Mouse (Mus musculus) neural tube, embryonic 14.5 days (tissue): ENCODE measurements around the gene Ptpn5. TPM values are rescaled to one million over a fixed set of nuclear protein-coding genes. Genes with fewer than 3 reads are reported as not detected.

ENCODE experiments used
- ATAC-seq: fragments of 200-750 bp; cut with Nextera tagmentation; 2 replicates; pipeline ENCODE4 v1.8.0; 2017; ENCODE audit warnings: low read depth, mild to moderate bottlenecking, moderate TSS enrichment, moderate library complexity
- H3K27ac ChIP-seq: fragments of 300-500 bp; sonication (generic); 2 replicates; pipeline ENCODE4 v1.5.1; 2014; ENCODE audit warnings: low read depth, mild to moderate bottlenecking, control low read depth, low read length, moderate library complexity, mixed read lengths
- H3K27me3 ChIP-seq: fragments of 300-500 bp; sonication (generic); 2 replicates; pipeline ENCODE4 v1.6.1; 2014; ENCODE audit warnings: low read length; ENCODE audit not compliant: control insufficient read depth, insufficient read depth
- H3K36me3 ChIP-seq: fragments of 300-500 bp; sonication (generic); 2 replicates; pipeline ENCODE4 v1.6.1; 2014; ENCODE audit warnings: low read length, mixed read lengths; ENCODE audit not compliant: control insufficient read depth, insufficient read depth
- H3K4me1 ChIP-seq: fragments of 300-500 bp; sonication (generic); 2 replicates; pipeline ENCODE4 v1.6.1; 2014; ENCODE audit warnings: low read length; ENCODE audit not compliant: control insufficient read depth, insufficient read depth
- H3K4me2 ChIP-seq: fragments of 300-500 bp; sonication (generic); 2 replicates; pipeline ENCODE4 v1.6.1; 2014; ENCODE audit warnings: mild to moderate bottlenecking, low read depth, low read length, control low read depth
- H3K4me3 ChIP-seq: fragments of 300-500 bp; sonication (generic); 2 replicates; pipeline ENCODE4 v1.5.1; 2014; ENCODE audit warnings: low read depth, low read length, control low read depth, mixed read lengths
- H3K9ac ChIP-seq: fragments of 300-500 bp; sonication (generic); replicated peaks from 2 replicates; pipeline ENCODE4 v1.6.1; 2014; ENCODE audit warnings: low read depth, mild to moderate bottlenecking, control low read depth, low read length, mixed read lengths
- H3K9me3 ChIP-seq: fragments of 300-500 bp; sonication (generic); 2 replicates; pipeline ENCODE4 v1.6.1; 2016; ENCODE audit warnings: low read length; ENCODE audit not compliant: control insufficient read depth
- WGBS: fragments of 180-500 bp; shearing (Covaris S2); extraction: QIAGEN DNeasy Blood & Tissue Kit; methylation state at CpG from one replicate; pipeline ENCODE4 v1.1.7; 2014; 5-methylcytosine and 5-hydroxymethylcytosine counted together
- polyA plus RNA-seq: library from polyadenylated mRNA; unstranded; fragments of >200 nt; fragmentation: Nextera tagmentation; extraction: Ambion mirVana; gene quantifications from 2 replicates; pipeline ENCODE4 v1.2.1, GENCODE M21; 2014

Ptpn5 gene
- polyA plus RNA-seq, 1 experiment from 2014 or later: 182 TPM

GRCm38 (mm10) chr7:47103671-47104414 lies 29.6 kb downstream of the Ptpn5 start:
- H3K9ac ChIP-seq: no peak overlapping the region
- no peaks in the 10 kb centered on the region for H3K27me3 ChIP-seq
- no peak overlapping the region for H3K4me3 ChIP-seq
- ATAC-seq: no peak
- 87% methylated on average over 1 of the region's 1 CpGs for WGBS
- no peak overlapping the region for H3K27ac ChIP-seq
- no peaks in the 10 kb centered on the region for H3K36me3 ChIP-seq
- H3K4me1 ChIP-seq: no peaks in the 10 kb centered on the region
- no peak overlapping the region for H3K4me2 ChIP-seq
- no peaks in the 10 kb centered on the region for H3K9me3 ChIP-seq

GRCm38 (mm10) chr7:47102970-47103369 lies 30.5 kb downstream of the Ptpn5 start:
- no peak overlapping the region for H3K4me2 ChIP-seq
- H3K9me3 ChIP-seq: no peaks in the 10 kb centered on the region
- no peak overlapping the region for H3K27ac ChIP-seq
- WGBS: 82% methylated on average over 2 of the region's 2 CpGs
- H3K4me1 ChIP-seq: no peaks in the 10 kb centered on the region
- H3K4me3 ChIP-seq: no peak overlapping the region
- H3K27me3 ChIP-seq: no peaks in the 10 kb centered on the region
- ATAC-seq: no peak
- no peaks in the 10 kb centered on the region for H3K36me3 ChIP-seq
- H3K9ac ChIP-seq: no peak overlapping the region

- WGBS: 73% methylated on average over 6 of the region's 6 CpGs
- Histone ChIP-seq H3K27me3 (no peaks in the 10 kb centered on the region), H3K9ac (no peak overlapping the region), H3K4me1 (no peaks in the 10 kb centered on the region), H3K9me3 (no peaks in the 10 kb centered on the region), H3K4me2 (no peak overlapping the region), H3K27ac (no peak overlapping the region), H3K36me3 (no peaks in the 10 kb centered on the region), H3K4me3 (no peak overlapping the region)
- no peak for ATAC-seq
Observed at GRCm38 (mm10) chr7:47100615-47101014, 32.9 kb downstream of the Ptpn5 start.

- no peaks in the 10 kb centered on the region for H3K36me3 ChIP-seq
- H3K9ac ChIP-seq: no peak overlapping the region
- WGBS: 84% methylated on average over 7 of the region's 7 CpGs
- H3K27ac ChIP-seq: no peak overlapping the region
- H3K9me3 ChIP-seq: no peaks in the 10 kb centered on the region
- H3K27me3 ChIP-seq: no peaks in the 10 kb centered on the region
- ATAC-seq: no peak
- H3K4me2 ChIP-seq: no peak overlapping the region
- no peaks in the 10 kb centered on the region for H3K4me1 ChIP-seq
- no peak overlapping the region for H3K4me3 ChIP-seq
Observed at GRCm38 (mm10) chr7:47099306-47099705, 34.2 kb downstream of the Ptpn5 start.

- 63% methylated on average over 7 of the region's 7 CpGs for WGBS
Observed at GRCm38 (mm10) chr7:47098044-47098443, 35.4 kb downstream of the Ptpn5 start.

GRCm38 (mm10) chr7:47094969-47095368 lies 38.5 kb downstream of the Ptpn5 start:
- Histone ChIP-seq H3K27me3 (no peaks in the 10 kb centered on the region), H3K9me3 (no peaks in the 10 kb centered on the region), H3K4me1 (no peaks in the 10 kb centered on the region), H3K36me3 (peaks cover 5% of the 10 kb centered on the region; the same call in 1 of the 2 replicates), H3K4me2 (no peak overlapping the region), H3K27ac (no peak overlapping the region), H3K9ac (no peak overlapping the region), H3K4me3 (no peak overlapping the region)
- no peak for ATAC-seq
- whole genome bisulfite sequencing: 81% methylated on average over 2 of the region's 2 CpGs

More at GRCm38 (mm10) chr7:47098044-47098443, 35.4 kb downstream of the Ptpn5 start:
- Histone ChIP-seq H3K4me1 (no peaks in the 10 kb centered on the region), H3K9me3 (no peaks in the 10 kb centered on the region), H3K9ac (no peak overlapping the region), H3K36me3 (no peaks in the 10 kb centered on the region), H3K27me3 (no peaks in the 10 kb centered on the region), H3K4me2 (no peak overlapping the region), H3K4me3 (no peak overlapping the region), H3K27ac (no peak overlapping the region)
- no peak for ATAC-seq

- no peak overlapping the region for H3K4me3 ChIP-seq
- no peak for ATAC-seq
- H3K9me3 ChIP-seq: no peaks in the 10 kb centered on the region
- H3K9ac ChIP-seq: no peak overlapping the region
- H3K4me1 ChIP-seq: no peaks in the 10 kb centered on the region
- no peak overlapping the region for H3K27ac ChIP-seq
- H3K4me2 ChIP-seq: no peak overlapping the region
- 73% methylated on average over 5 of the region's 5 CpGs for WGBS
- H3K27me3 ChIP-seq: no peaks in the 10 kb centered on the region
- peaks cover 7% of the 10 kb centered on the region; the same call in 1 of the 2 replicates for H3K36me3 ChIP-seq
Observed at GRCm38 (mm10) chr7:47093935-47094334, 39.5 kb downstream of the Ptpn5 start.

- no peak overlapping the region for H3K9ac ChIP-seq
- H3K4me1 ChIP-seq: no peaks in the 10 kb centered on the region
- WGBS: 72% methylated on average over 1 of the region's 1 CpGs
- no peak for ATAC-seq
- H3K9me3 ChIP-seq: no peaks in the 10 kb centered on the region
- no peak overlapping the region for H3K27ac ChIP-seq
- no peaks in the 10 kb centered on the region for H3K27me3 ChIP-seq
- H3K4me2 ChIP-seq: no peak overlapping the region
- peaks cover 26% of the 10 kb centered on the region for H3K36me3 ChIP-seq
- no peak overlapping the region for H3K4me3 ChIP-seq
Observed at GRCm38 (mm10) chr7:47085075-47085474, 48.4 kb downstream of the Ptpn5 start.

GRCm38 (mm10) chr7:47081277-47081676 lies 52.2 kb downstream of the Ptpn5 start:
- no peak for ATAC-seq
- no peaks in the 10 kb centered on the region for H3K9me3 ChIP-seq
- H3K4me3 ChIP-seq: no peak overlapping the region
- no peak overlapping the region for H3K4me2 ChIP-seq
- 51% methylated on average over 6 of the region's 6 CpGs for WGBS
- no peaks in the 10 kb centered on the region for H3K4me1 ChIP-seq
- H3K9ac ChIP-seq: peak overlapping the region; percentile 16; the same call in 1 of the 2 replicates
- H3K36me3 ChIP-seq: peaks cover 16% of the 10 kb centered on the region
- no peaks in the 10 kb centered on the region for H3K27me3 ChIP-seq
- H3K27ac ChIP-seq: no peak overlapping the region
